Mouse (Mus musculus) urinary bladder, adult 18-20 months (tissue): ENCODE measurements around the gene Pip4k2b.

Experiments
- DNase-seq, 2 experiments: peaks; one replicate each; pipeline ENCODE4 v3.0.0; 2022; ENCODE audit warnings: low spot score in 2 of 2, mixed read lengths in 2 of 2

Pip4k2b gene

GRCm38 (mm10) chr11:97694921-97695711, 49.4 kb downstream of the Pip4k2b start:
- no peak for DNase-seq

GRCm38 (mm10) chr11:97694435-97694834, 50.1 kb downstream of the Pip4k2b start:
- DNase-seq, result no peak

- DNase-seq, result peak in 1 of 2 experiments; percentile 47
Observed at GRCm38 (mm10) chr11:97689861-97690260, 54.6 kb downstream of the Pip4k2b start.

- DNase-seq, result no peak
Observed at GRCm38 (mm10) chr11:97687061-97687460, 57.4 kb downstream of the Pip4k2b start.

- DNase-seq, result no peak
Observed at GRCm38 (mm10) chr11:97686322-97686908, 58.1 kb downstream of the Pip4k2b start.

- peak; percentile 92 to 95 for DNase-seq
Observed at GRCm38 (mm10) chr11:97685613-97686321, 58.7 kb downstream of the Pip4k2b start, which contains the start of gene Cisd3. TSS of gene Cisd3 (plus strand) at chr11:97685826.

GRCm38 (mm10) chr11:97684766-97685165, 59.7 kb downstream of the Pip4k2b start:
- no peak for DNase-seq

GRCm38 (mm10) chr11:97684063-97684680, 60.3 kb downstream of the Pip4k2b start:
- DNase-seq, result no peak

GRCm38 (mm10) chr11:97682504-97683055, 61.9 kb downstream of the Pip4k2b start:
- DNase-seq, result no peak

- DNase-seq, result no peak
Observed at GRCm38 (mm10) chr11:97680430-97680829, 64.1 kb downstream of the Pip4k2b start.

GRCm38 (mm10) chr11:97678301-97678700, 66.2 kb downstream of the Pip4k2b start:
- no peak for DNase-seq

GRCm38 (mm10) chr11:97677842-97678241, 66.7 kb downstream of the Pip4k2b start:
- DNase-seq, result no peak

- DNase-seq, result no peak
Observed at GRCm38 (mm10) chr11:97677381-97677780, 67.1 kb downstream of the Pip4k2b start.

GRCm38 (mm10) chr11:97676050-97676754, 68.3 kb downstream of the Pip4k2b start:
- DNase-seq, result no peak

GRCm38 (mm10) chr11:97673148-97673547, 71.4 kb downstream of the Pip4k2b start:
- no peak for DNase-seq

GRCm38 (mm10) chr11:97671177-97671527, 73.4 kb downstream of the Pip4k2b start:
- no peak for DNase-seq

- DNase-seq, result no peak
Observed at GRCm38 (mm10) chr11:97670234-97671176, 74.0 kb downstream of the Pip4k2b start.

- DNase-seq, result no peak
Observed at GRCm38 (mm10) chr11:97669829-97670228, 74.7 kb downstream of the Pip4k2b start.

- DNase-seq, result no peak
Observed at GRCm38 (mm10) chr11:97669268-97669667, 75.2 kb downstream of the Pip4k2b start.

- DNase-seq, result no peak
Observed at GRCm38 (mm10) chr11:97668160-97668559, 76.3 kb downstream of the Pip4k2b start.
